Mouse (Mus musculus) CH12.LX (cell line): ENCODE data around the gene Lztr1. TPM values are rescaled to one million over a fixed set of nuclear protein-coding genes. Genes with fewer than 3 reads are reported as not detected.

Experiments
- DNase-seq: peaks from one replicate; pipeline ENCODE4 v3.0.0-alpha.2; 2013; ENCODE audit errors: extremely low read depth
- H3K27ac ChIP-seq: 2 replicates; pipeline ENCODE4 v1.5.1; 2012; ENCODE audit warnings: low read depth, mild to moderate bottlenecking, control low read depth, moderate library complexity; ENCODE audit not compliant: insufficient read depth
- H3K27me3 ChIP-seq: replicated peaks from 2 replicates; pipeline ENCODE3; 2012; ENCODE audit warnings: inconsistent platforms
- H3K36me3 ChIP-seq, 2 experiments: replicated peaks in 1 of 2; 2 replicates each; pipeline versions ENCODE3 to v1.6.1; 2012; ENCODE audit warnings: inconsistent platforms in 1 of 2, low read length in 1 of 2, mild to moderate bottlenecking in 1 of 2, mixed read lengths in 1 of 2, moderate library complexity in 1 of 2; ENCODE audit not compliant: control insufficient read depth in 1 of 2, insufficient read depth in 1 of 2
- H3K4me1 ChIP-seq, 2 experiments: 2 replicates each; pipeline ENCODE4 v1.6.1; 2012; ENCODE audit warnings: inconsistent platforms in 1 of 2, moderate library complexity in 1 of 2; ENCODE audit not compliant: insufficient read depth in 2 of 2, control insufficient read depth in 1 of 2
- H3K4me2 ChIP-seq: 2 replicates; pipeline ENCODE4 v1.6.1; 2012; ENCODE audit warnings: low read depth, mild to moderate bottlenecking, control low read depth; ENCODE audit not compliant: poor library complexity, insufficient read depth, severe bottlenecking
- H3K4me3 ChIP-seq, 3 experiments: fragments of 150-350 bp in 1 of 3; sonication (generic) in 1 of 3; replicated peaks in 1 of 3; 2 replicates each; pipeline versions ENCODE3 to v1.5.1; 2011 to 2012; ENCODE audit warnings: low read depth in 2 of 3, low read length in 2 of 3, mild to moderate bottlenecking in 2 of 3, moderate library complexity in 2 of 3, control low read depth in 1 of 3, improper control_type of control experiment in 1 of 3, inconsistent platforms in 1 of 3, mixed read lengths in 1 of 3; ENCODE audit not compliant: poor library complexity in 1 of 3
- H3K79me2 ChIP-seq: replicated peaks from 2 replicates; pipeline ENCODE4 v1.6.1; 2012; ENCODE audit warnings: mild to moderate bottlenecking, moderate library complexity; ENCODE audit not compliant: control insufficient read depth, poor library complexity, insufficient read depth, severe bottlenecking; ENCODE audit errors: extremely low read depth
- H3K9ac ChIP-seq: 2 replicates; pipeline ENCODE4 v1.6.1; 2012; ENCODE audit warnings: low read depth, mild to moderate bottlenecking, control low read depth, moderate library complexity; ENCODE audit not compliant: insufficient read depth
- H3K9me3 ChIP-seq: replicated peaks from 2 replicates; pipeline ENCODE3; 2012; ENCODE audit warnings: low read length, inconsistent platforms, mixed read lengths
- BHLHE40 ChIP-seq: IDR thresholded peaks from 2 replicates; pipeline ENCODE4 v1.6.1; 2011; ENCODE audit warnings: mild to moderate bottlenecking, low read depth, low read length, improper control_type of control experiment
- CHD1 ChIP-seq: IDR thresholded peaks from 2 replicates; pipeline ENCODE4 v1.6.1; 2012; ENCODE audit warnings: low read depth, low read length, improper control_type of control experiment, inconsistent platforms
- CHD2 ChIP-seq: IDR thresholded peaks from 2 replicates; pipeline ENCODE4 v1.6.1; 2011; ENCODE audit warnings: low read length, improper control_type of control experiment
- CTCF ChIP-seq, 2 experiments: IDR thresholded peaks in 1 of 2; conservative IDR thresholded peaks in 1 of 2; 2 replicates each; pipeline ENCODE4 v1.5.1; 2011 to 2012; ENCODE audit warnings: low read depth in 2 of 2, low read length in 2 of 2, improper control_type of control experiment in 1 of 2, inconsistent platforms in 1 of 2, mild to moderate bottlenecking in 1 of 2, moderate library complexity in 1 of 2
- ELF1 ChIP-seq: IDR thresholded peaks from 2 replicates; pipeline ENCODE4 v1.6.1; 2014; ENCODE audit warnings: low read depth, mild to moderate bottlenecking, inconsistent platforms, low read length, improper control_type of control experiment
- EP300 ChIP-seq: IDR thresholded peaks from 2 replicates; pipeline ENCODE4 v1.6.1; 2011; ENCODE audit warnings: low read length, improper control_type of control experiment
- GABPA ChIP-seq: IDR thresholded peaks from 2 replicates; pipeline ENCODE4 v1.6.1; 2012; ENCODE audit warnings: low read depth, low read length, improper control_type of control experiment, inconsistent platforms; ENCODE audit not compliant: insufficient replicate concordance
- HCFC1 ChIP-seq: IDR thresholded peaks from 2 replicates; pipeline ENCODE4 v1.6.1; 2012; ENCODE audit warnings: low read depth, mild to moderate bottlenecking, inconsistent platforms, low read length, improper control_type of control experiment
- IRF4 ChIP-seq: IDR thresholded peaks from 2 replicates; pipeline ENCODE4 v1.6.1; 2014; ENCODE audit warnings: low read depth, mild to moderate bottlenecking, inconsistent platforms, low read length, improper control_type of control experiment
- JUN ChIP-seq: IDR thresholded peaks from 2 replicates; pipeline ENCODE4 v1.6.1; 2011; ENCODE audit warnings: low read depth, mild to moderate bottlenecking, low read length, improper control_type of control experiment, moderate library complexity; ENCODE audit not compliant: insufficient read depth
- JUND ChIP-seq: conservative IDR thresholded peaks from 2 replicates; pipeline ENCODE4 v1.6.1; 2011; ENCODE audit warnings: low read depth, low read length, improper control_type of control experiment
- KAT2A ChIP-seq: IDR thresholded peaks from 2 replicates; pipeline ENCODE4 v1.6.1; 2012; ENCODE audit warnings: low read length, improper control_type of control experiment, inconsistent platforms; ENCODE audit not compliant: insufficient replicate concordance
- MAFK ChIP-seq: IDR thresholded peaks from 2 replicates; pipeline ENCODE4 v1.6.1; 2011; ENCODE audit warnings: low read length, improper control_type of control experiment; ENCODE audit not compliant: insufficient replicate concordance
- MAX ChIP-seq: IDR thresholded peaks from 2 replicates; pipeline ENCODE4 v1.6.1; 2011; ENCODE audit warnings: low read length, improper control_type of control experiment
- MAZ ChIP-seq: IDR thresholded peaks from 2 replicates; pipeline ENCODE4 v1.6.1; 2012; ENCODE audit warnings: low read depth, mild to moderate bottlenecking, inconsistent platforms, low read length, improper control_type of control experiment, moderate library complexity
- MEF2A ChIP-seq: IDR thresholded peaks from 2 replicates; pipeline ENCODE4 v1.6.1; 2014; ENCODE audit warnings: low read depth, mild to moderate bottlenecking, inconsistent platforms, low read length, improper control_type of control experiment, borderline replicate concordance
- MXI1 ChIP-seq: IDR thresholded peaks from 2 replicates; pipeline ENCODE4 v1.6.1; 2011; ENCODE audit warnings: mild to moderate bottlenecking, low read depth, low read length, improper control_type of control experiment
- MYC ChIP-seq: IDR thresholded peaks from 2 replicates; pipeline ENCODE4 v1.6.1; 2011; ENCODE audit warnings: low read depth, mild to moderate bottlenecking, improper control_type of control experiment, low read length
- NELFE ChIP-seq: IDR thresholded peaks from 2 replicates; pipeline ENCODE4 v1.6.1; 2011; ENCODE audit warnings: low read depth, low read length, improper control_type of control experiment
- NRF1 ChIP-seq: IDR thresholded peaks from 2 replicates; pipeline ENCODE4 v1.6.1; 2014; ENCODE audit warnings: low read depth, mild to moderate bottlenecking, inconsistent platforms, low read length, improper control_type of control experiment, moderate library complexity
- POLR2A ChIP-seq: IDR thresholded peaks from 2 replicates; pipeline ENCODE4 v1.6.1; 2011; ENCODE audit warnings: low read depth, mild to moderate bottlenecking, improper control_type of control experiment, low read length
- POLR2AphosphoS2 ChIP-seq: IDR thresholded peaks from 2 replicates; pipeline ENCODE4 v1.6.1; 2011; ENCODE audit warnings: low read depth, low read length, improper control_type of control experiment
- RAD21 ChIP-seq: IDR thresholded peaks from 2 replicates; pipeline ENCODE4 v1.6.1; 2011; ENCODE audit warnings: low read depth, mild to moderate bottlenecking, low read length, improper control_type of control experiment, moderate library complexity
- SIN3A ChIP-seq: IDR thresholded peaks from 2 replicates; pipeline ENCODE4 v1.6.1; 2012; ENCODE audit warnings: low read length, improper control_type of control experiment, inconsistent platforms
- TBP ChIP-seq: conservative IDR thresholded peaks from 2 replicates; pipeline ENCODE4 v1.6.1; 2011; ENCODE audit warnings: low read depth, low read length, improper control_type of control experiment
- TCF12 ChIP-seq: IDR thresholded peaks from 2 replicates; pipeline ENCODE4 v1.6.1; 2014; ENCODE audit warnings: low read depth, mild to moderate bottlenecking, inconsistent platforms, low read length, improper control_type of control experiment
- UBTF ChIP-seq: IDR thresholded peaks from 2 replicates; pipeline ENCODE4 v1.6.1; 2012; ENCODE audit warnings: low read depth, mild to moderate bottlenecking, inconsistent platforms, low read length, improper control_type of control experiment, moderate library complexity
- ZMIZ1 ChIP-seq: IDR thresholded peaks from 2 replicates; pipeline ENCODE4 v1.6.1; 2012; ENCODE audit warnings: low read depth, mild to moderate bottlenecking, inconsistent platforms, low read length, improper control_type of control experiment
- dilution Hi-C: fragments of 300-500 bp; cut with MboI; formaldehyde crosslinking; loops from 2 replicates; pipeline ENCODE4 v1.14.3; 2020; ENCODE audit warnings: low sequenced_read_pairs; ENCODE audit not compliant: extremely low pct_unique_long_range_greater_than_20kb, extremely low pct_ligation_motif_present
- in situ Hi-C: fragments of 300-500 bp; cut with MboI; formaldehyde crosslinking; loops from 3 replicates; pipeline ENCODE4 v1.14.3; 2019; ENCODE audit warnings: low sequenced_read_pairs, low pct_ligation_motif_present, low pct_unique_long_range_greater_than_20kb, mixed read lengths
- polyA plus RNA-seq: library from polyadenylated mRNA; unstranded; fragments of >175 nt; gene quantifications from 2 replicates; pipeline ENCODE4 v1.2.1, GENCODE M21; 2012; ENCODE audit warnings: low read depth; ENCODE audit not compliant: insufficient read length
- total RNA-seq, 2 experiments: library from RNA; depleted of rRNA; stranded (reverse); fragments of 300-350 nt in 1 of 2; fragments of >200 nt in 1 of 2; gene quantifications; 2 replicates each; pipeline ENCODE4 v1.2.3; 2012 to 2014

The Lztr1 gene
- 111 and 138 TPM in 2 replicates for total RNA-seq (2012; rRNA removed)
- total RNA-seq (2014; rRNA removed): 98.4 and 110 TPM in 2 replicates
- 78.0 and 111 TPM in 2 replicates for polyA plus RNA-seq

DNA sequence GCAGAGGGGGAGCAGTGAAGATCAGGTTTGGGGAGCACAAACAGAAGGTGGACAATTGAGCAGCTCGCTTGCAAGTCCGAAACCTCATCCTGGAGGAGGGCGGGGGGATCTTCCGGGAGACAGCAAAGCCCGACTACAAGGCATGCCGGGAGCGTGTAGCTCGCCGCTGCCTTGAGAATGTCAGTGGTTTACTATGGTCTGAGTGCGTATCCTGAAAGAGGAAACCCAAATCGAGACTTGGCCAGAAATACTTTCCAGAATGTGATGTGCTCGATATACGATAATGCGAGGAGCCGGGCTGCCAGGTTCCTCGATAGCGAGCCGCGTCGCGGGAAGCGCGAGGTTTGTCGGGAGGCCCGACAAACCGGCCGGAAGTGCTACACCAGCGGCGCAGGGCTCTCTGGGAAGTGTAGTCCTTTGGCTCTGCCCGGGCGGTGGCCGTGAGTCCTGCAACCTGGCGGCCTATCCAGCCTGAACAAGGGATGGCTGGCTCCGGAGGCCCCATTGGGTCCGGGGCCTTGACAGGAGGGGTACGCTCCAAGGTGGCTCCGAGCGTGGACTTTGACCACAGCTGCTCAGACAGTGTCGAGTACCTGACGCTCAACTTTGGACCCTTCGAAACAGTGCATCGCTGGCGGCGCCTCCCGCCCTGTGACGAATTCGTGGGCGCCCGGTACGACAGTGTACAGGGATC lies at the start of gene Lztr1:
Gene Lztr1 (plus strand): TSS at position 143 of the 694 bp plus-strand sequence.
- H3K27ac ChIP-seq: peak within 1 kb of the TSS; percentile 68
- H3K4me3 ChIP-seq: peak within 1 kb of the TSS; percentile 63 to 100 (median 81)
- peak; percentile 91 for DNase-seq
- peaks cover 28 to 35% of the 10 kb centered on the region in 2 experiments for H3K36me3 ChIP-seq
- peak within 1 kb of the TSS; percentile 74 for H3K9ac ChIP-seq
- peaks cover 28% of the 10 kb centered on the region for H3K27me3 ChIP-seq
- H3K79me2 ChIP-seq: peaks cover 5% of the 10 kb centered on the region; the same call in 1 of the 2 replicates
- H3K4me2 ChIP-seq: peak within 1 kb of the TSS; percentile 67
- in situ Hi-C loops (no loop called here), dilution Hi-C loops (no loop called here)
- peaks cover 7 to 29% of the 10 kb centered on the region in 2 experiments for H3K4me1 ChIP-seq
- peak; percentile 96; the same call in 1 of the 2 replicates for TF ChIP-seq KAT2A
- TF ChIP-seq TBP: 0 out of 2 replicates have a peak, but pooled peaks have one; percentile 71
- peak; percentile 64; the same call in 1 of the 2 replicates for TF ChIP-seq TCF12
- peak; percentile 89 for TF ChIP-seq ZMIZ1
- no peak for TF ChIP-seq JUND
- peak; percentile 93 for TF ChIP-seq POLR2AphosphoS2
- peak; percentile 83 for TF ChIP-seq MAX
- TF ChIP-seq CTCF (conservative IDR thresholded peaks at IDR 0.05 in 1 of 2, IDR thresholded peaks at IDR 0.05 in 1 of 2; ENCODE audit: low read depth in 2 of 2, low read length in 2 of 2): peak in 1 of 2 experiments; percentile 2; a peak in 1 of 4 replicates
- TF ChIP-seq HCFC1: peak; percentile 95
- peak; percentile 88 for TF ChIP-seq MYC
- peak; percentile 96 for TF ChIP-seq NELFE
- peak; percentile 88 for TF ChIP-seq CHD2
- TF ChIP-seq POLR2A: peak; percentile 97
- TF ChIP-seq ELF1: peak; percentile 88
- no peak for TF ChIP-seq BHLHE40
- TF ChIP-seq IRF4: peak; percentile 3; the same call in 1 of the 2 replicates
- no peak for TF ChIP-seq RAD21
- no peak for TF ChIP-seq MEF2A
- no peak for TF ChIP-seq MAFK
- peak; percentile 83; the same call in 1 of the 2 replicates for TF ChIP-seq MXI1
- TF ChIP-seq JUN: no peak
- TF ChIP-seq MAZ: peak; percentile 100
- TF ChIP-seq NRF1: peak; percentile 15; the same call in 1 of the 2 replicates
- TF ChIP-seq CHD1: no peak
- TF ChIP-seq UBTF: 0 out of 2 replicates have a peak, but pooled peaks have one; percentile 27
- no peak for TF ChIP-seq EP300
- TF ChIP-seq GABPA: peak; percentile 68; the same call in 1 of the 2 replicates
- TF ChIP-seq SIN3A: peak; percentile 88
- no peaks in the 10 kb centered on the region for H3K9me3 ChIP-seq
